Mouse (Mus musculus) C2C12 (cell line): ENCODE results near the gene Mpzl1.

Source experiments
- CTCF ChIP-seq: IDR thresholded peaks from one replicate; pipeline ENCODE4 v1.5.1; 2011; ENCODE audit not compliant: control insufficient read depth, insufficient read depth, insufficient read length
- MAX ChIP-seq: IDR thresholded peaks from one replicate; pipeline ENCODE4 v1.6.1; 2011; ENCODE audit warnings: mild to moderate bottlenecking, control low read depth
- MYOG ChIP-seq: IDR thresholded peaks from one replicate; pipeline ENCODE4 v1.6.1; 2011; ENCODE audit not compliant: control insufficient read depth, insufficient read length; ENCODE audit errors: extremely low read depth
- USF1 ChIP-seq: IDR thresholded peaks from one replicate; pipeline ENCODE4 v1.6.1; 2011; ENCODE audit warnings: low read depth, mild to moderate bottlenecking, control low read depth, moderate library complexity

DNA sequence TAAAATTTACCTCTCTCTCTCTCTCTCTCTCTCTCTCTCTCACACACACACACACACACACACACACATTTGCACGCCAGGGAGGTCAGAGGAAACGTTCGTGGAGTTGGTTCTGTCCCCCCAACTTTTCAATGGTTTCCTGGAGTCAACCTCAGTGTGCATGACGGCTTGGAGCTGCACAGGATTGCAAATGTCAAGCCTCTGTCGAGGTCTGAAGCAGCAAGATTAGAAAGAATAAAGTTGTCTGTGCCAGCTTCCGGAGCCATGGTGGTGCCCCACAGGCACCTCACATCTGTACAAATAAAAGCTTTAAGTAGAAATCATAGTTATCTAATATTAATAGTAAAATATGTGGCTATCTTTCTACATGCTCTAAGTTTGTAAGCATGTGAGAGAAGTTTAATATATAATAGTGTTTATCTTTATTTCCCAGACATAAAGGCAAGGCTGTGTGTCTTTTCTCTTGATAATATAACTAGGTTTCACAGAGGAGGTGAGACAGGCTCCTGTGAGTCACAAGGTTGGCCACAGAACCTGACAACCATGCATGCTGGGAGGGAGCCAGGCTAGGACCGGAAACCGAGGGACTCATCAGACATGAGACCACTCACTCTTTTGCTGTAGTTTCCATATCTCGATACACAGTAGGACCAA, 57.8 kb downstream of the Mpzl1 start:
- TF ChIP-seq CTCF (no peak), MAX (no peak), USF1 (no peak), MYOG (no peak)
